Mouse (Mus musculus): ENCODE results near the gene Gm7579. TPM values are rescaled to one million over a fixed set of nuclear protein-coding genes. Genes with fewer than 3 reads are reported as not detected.
"Not testable (repeated sequence)": the region's sequence is repeated elsewhere in the genome, so short reads cannot be mapped to it uniquely, and the experiment has no call there.

Gene Gm7579
- not detected in 2 replicates for polyA plus RNA-seq (2015; fragmentation: Nextera tagmentation; extraction: Ambion mirVana)

DNA sequence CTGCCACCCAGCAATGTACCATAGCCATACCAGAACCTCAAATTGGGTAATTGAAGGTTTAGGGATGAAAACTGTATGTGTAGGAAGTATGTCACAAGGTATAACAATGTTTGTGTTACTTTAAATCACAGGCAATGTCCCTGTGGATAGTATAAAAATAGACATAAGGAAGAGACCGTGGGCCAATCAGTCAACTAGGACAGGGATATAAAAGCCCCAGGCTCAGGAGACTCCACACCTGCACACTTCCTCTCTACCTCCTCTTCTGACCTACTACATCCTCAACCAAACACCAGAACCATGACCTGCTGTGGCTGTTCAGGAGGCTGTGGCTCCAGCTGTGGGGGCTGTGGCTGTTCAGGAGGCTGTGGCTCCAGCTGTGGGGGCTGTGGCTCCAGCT, at the start of gene Gm7579:
Gene Gm7579 (plus strand): TSS at position 301 of the 400 bp plus-strand sequence.
- H3K4me3 ChIP-seq (ENCODE audit: low read depth, low read length): no peak within 1 kb of the TSS
- H3K27ac ChIP-seq (ENCODE audit: low read length): no peak within 1 kb of the TSS
- WGBS (ENCODE audit: insufficient replicate concordance): 35% methylated on average over 1 of the region's 1 CpGs
- H3K4me2 ChIP-seq (ENCODE audit: low read depth, low read length): no peak within 1 kb of the TSS
- no peaks in the 10 kb centered on the region for H3K9me3 ChIP-seq (replicated peaks; ENCODE audit: control insufficient read depth, low read length)
- H3K4me1 ChIP-seq (ENCODE audit: control insufficient read depth, low read depth, low read length): no peaks in the 10 kb centered on the region
- no peaks in the 10 kb centered on the region for H3K27me3 ChIP-seq (ENCODE audit: control insufficient read depth, insufficient read depth, low read depth, low read length)
- H3K9ac ChIP-seq (ENCODE audit: low read depth, low read length): no peak within 1 kb of the TSS
- H3K36me3 ChIP-seq (ENCODE audit: control insufficient read depth, insufficient read depth): no peaks in the 10 kb centered on the region
- ATAC-seq (ENCODE audit: low read depth): no peak

DNA sequence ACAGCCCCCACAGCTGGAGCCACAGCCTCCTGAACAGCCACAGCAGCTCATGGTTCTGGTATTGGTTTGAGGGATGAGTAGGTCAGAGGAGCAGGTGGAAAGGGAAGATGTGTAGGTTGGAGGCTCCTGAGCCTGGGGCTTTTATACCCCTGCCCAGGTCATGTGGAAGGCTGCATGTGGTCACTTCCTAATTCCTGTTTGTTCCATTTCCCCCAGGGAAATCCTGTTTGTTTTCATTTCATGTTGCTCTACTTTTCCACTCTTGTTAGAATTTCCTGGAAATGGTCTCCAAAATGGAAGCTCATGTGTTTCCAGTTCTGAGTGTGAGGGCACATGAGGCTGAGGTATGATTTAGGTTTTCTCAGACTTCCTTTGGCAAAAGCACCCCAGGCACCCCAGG, 46.0 kb upstream of the Gm7579 start, which contains the start of gene Gm4553:
Gene Gm4553 (minus strand): TSS at position 101 of the 400 bp plus-strand sequence.
- not testable (repeated sequence) for H3K4me2 ChIP-seq (ENCODE audit: low read depth, low read length); H3K4me3 ChIP-seq (ENCODE audit: low read depth, low read length); H3K9me3 ChIP-seq (replicated peaks; ENCODE audit: control insufficient read depth, low read length); H3K4me1 ChIP-seq (ENCODE audit: control insufficient read depth, low read depth, low read length); H3K27me3 ChIP-seq (ENCODE audit: control insufficient read depth, insufficient read depth, low read depth, low read length); ATAC-seq (ENCODE audit: low read depth); H3K36me3 ChIP-seq (ENCODE audit: control insufficient read depth, insufficient read depth); H3K9ac ChIP-seq (ENCODE audit: low read depth, low read length); H3K27ac ChIP-seq (ENCODE audit: low read length)

DNA sequence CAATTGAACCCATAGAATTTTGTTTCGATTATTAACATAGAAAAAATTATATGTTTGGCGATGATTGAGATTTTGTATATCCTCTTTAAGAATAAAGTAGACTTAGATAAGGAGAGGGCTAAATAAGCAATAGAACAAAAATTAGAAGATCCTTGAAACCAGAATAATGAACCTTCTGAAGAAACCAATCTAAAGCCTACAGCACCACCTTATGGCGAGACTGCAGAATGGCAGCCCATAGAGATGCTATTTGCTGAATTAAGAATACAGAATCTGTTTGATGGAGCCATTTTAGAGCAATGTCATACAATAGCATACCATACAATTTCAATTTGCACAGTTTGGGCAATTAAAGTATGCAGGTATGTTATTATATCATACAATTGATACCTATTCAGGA, 41.8 kb upstream of the Gm7579 start:
- Histone ChIP-seq H3K36me3 (ENCODE audit: control insufficient read depth, insufficient read depth) (no peaks in the 10 kb centered on the region), H3K9ac (ENCODE audit: low read depth, low read length) (no peak overlapping the region), H3K4me1 (ENCODE audit: control insufficient read depth, low read depth, low read length) (no peaks in the 10 kb centered on the region), H3K27ac (ENCODE audit: low read length) (no peak overlapping the region), H3K4me2 (ENCODE audit: low read depth, low read length) (no peak overlapping the region), H3K4me3 (ENCODE audit: low read depth, low read length) (no peak overlapping the region), H3K27me3 (ENCODE audit: control insufficient read depth, insufficient read depth, low read depth, low read length) (no peaks in the 10 kb centered on the region), H3K9me3 (replicated peaks; ENCODE audit: control insufficient read depth, low read length) (no peaks in the 10 kb centered on the region)
- no peak for ATAC-seq (ENCODE audit: low read depth)
- 36% methylated on average over 3 of the region's 3 CpGs for WGBS (ENCODE audit: insufficient replicate concordance)

DNA sequence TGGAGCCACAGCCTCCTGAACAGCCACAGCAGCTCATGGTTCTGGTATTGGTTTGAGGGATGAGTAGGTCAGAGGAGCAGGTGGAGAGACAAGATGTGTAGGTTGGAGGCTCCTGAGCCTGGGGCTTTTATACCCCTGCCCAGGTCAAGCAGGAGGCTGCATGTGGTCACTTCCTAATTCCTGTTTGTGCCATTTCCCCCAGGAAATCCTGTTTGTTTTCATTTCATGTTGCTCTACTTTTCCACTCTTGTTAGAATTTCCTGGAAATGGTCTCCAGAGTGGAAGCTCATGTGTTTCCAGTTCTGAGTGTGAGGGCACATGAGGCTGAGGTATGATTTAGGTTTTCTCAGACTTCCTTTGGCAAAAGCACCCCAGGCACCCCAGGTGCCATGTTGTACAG, 35.8 kb upstream of the Gm7579 start, which contains the start of gene Krtap5-2:
Gene Krtap5-2 (minus strand): TSS at position 101 of the 400 bp plus-strand sequence.
- H3K27me3 ChIP-seq (ENCODE audit: control insufficient read depth, insufficient read depth, low read depth, low read length); H3K4me3 ChIP-seq (ENCODE audit: low read depth, low read length); H3K27ac ChIP-seq (ENCODE audit: low read length); ATAC-seq (ENCODE audit: low read depth); H3K9me3 ChIP-seq (replicated peaks; ENCODE audit: control insufficient read depth, low read length); H3K36me3 ChIP-seq (ENCODE audit: control insufficient read depth, insufficient read depth); H3K4me1 ChIP-seq (ENCODE audit: control insufficient read depth, low read depth, low read length); H3K9ac ChIP-seq (ENCODE audit: low read depth, low read length); H3K4me2 ChIP-seq (ENCODE audit: low read depth, low read length): not testable (repeated sequence)

DNA sequence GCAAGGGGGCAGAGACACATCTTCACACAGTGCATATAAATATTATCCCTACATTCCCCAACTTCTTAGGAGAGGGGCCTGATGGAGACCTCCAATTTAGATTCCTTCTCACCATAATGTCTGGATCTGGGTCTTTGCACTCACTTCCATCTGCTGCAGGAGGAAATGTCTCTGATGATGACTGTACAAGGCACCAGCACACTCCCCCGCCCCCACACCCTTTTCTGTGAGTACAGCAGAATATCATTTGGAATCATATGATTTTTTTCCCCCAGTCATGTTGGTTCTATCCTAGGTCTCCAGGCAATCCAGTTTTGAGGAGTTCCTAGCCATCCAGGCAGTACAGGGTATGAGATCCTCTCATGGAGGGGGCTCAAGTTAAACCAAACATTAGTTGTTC, 33.0 kb upstream of the Gm7579 start:
- Histone ChIP-seq H3K27ac (ENCODE audit: low read length) (no peak overlapping the region), H3K4me3 (ENCODE audit: low read depth, low read length) (no peak overlapping the region)
- 55% methylated on average over 1 of the region's 1 CpGs for WGBS (ENCODE audit: insufficient replicate concordance)

DNA sequence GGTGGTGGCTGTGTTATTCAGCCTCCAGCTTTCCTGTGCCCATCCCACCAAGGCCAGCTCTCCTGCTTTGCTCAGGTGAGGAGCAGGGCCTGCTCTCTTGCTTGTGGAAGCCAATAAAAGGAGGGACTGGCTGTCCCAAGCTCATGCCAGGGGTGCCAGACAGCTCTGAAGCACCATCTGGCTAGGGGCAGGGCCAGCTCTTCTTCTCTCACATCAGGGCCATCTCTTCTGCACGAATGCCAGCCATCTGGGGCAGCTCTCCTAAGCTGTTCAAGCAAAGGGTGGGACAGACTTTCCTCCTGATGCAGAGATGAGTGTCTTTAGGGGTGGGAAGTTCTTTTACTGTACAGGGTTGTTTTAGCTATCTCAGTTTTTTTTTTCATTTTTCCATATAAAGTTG, 30.6 kb upstream of the Gm7579 start:
- Histone ChIP-seq H3K4me1 (ENCODE audit: control insufficient read depth, low read depth, low read length) (no peaks in the 10 kb centered on the region), H3K9ac (ENCODE audit: low read depth, low read length) (no peak overlapping the region), H3K27me3 (ENCODE audit: control insufficient read depth, insufficient read depth, low read depth, low read length) (no peaks in the 10 kb centered on the region), H3K4me3 (ENCODE audit: low read depth, low read length) (no peak overlapping the region), H3K27ac (ENCODE audit: low read length) (no peak overlapping the region), H3K9me3 (replicated peaks; ENCODE audit: control insufficient read depth, low read length) (no peaks in the 10 kb centered on the region), H3K36me3 (ENCODE audit: control insufficient read depth, insufficient read depth) (no peaks in the 10 kb centered on the region), H3K4me2 (ENCODE audit: low read depth, low read length) (no peak overlapping the region)
- no peak for ATAC-seq (ENCODE audit: low read depth)
- 21% methylated on average over 1 of the region's 1 CpGs for WGBS (ENCODE audit: insufficient replicate concordance)

More for the DNA sequence above, 33.0 kb upstream of the Gm7579 start:
- no peaks in the 10 kb centered on the region for H3K4me1 ChIP-seq (ENCODE audit: control insufficient read depth, low read depth, low read length)
- no peaks in the 10 kb centered on the region for H3K36me3 ChIP-seq (ENCODE audit: control insufficient read depth, insufficient read depth)
- no peak overlapping the region for H3K9ac ChIP-seq (ENCODE audit: low read depth, low read length)
- H3K4me2 ChIP-seq (ENCODE audit: low read depth, low read length): no peak overlapping the region
- H3K9me3 ChIP-seq (replicated peaks; ENCODE audit: control insufficient read depth, low read length): no peaks in the 10 kb centered on the region
- H3K27me3 ChIP-seq (ENCODE audit: control insufficient read depth, insufficient read depth, low read depth, low read length): no peaks in the 10 kb centered on the region
- no peak for ATAC-seq (ENCODE audit: low read depth)

DNA sequence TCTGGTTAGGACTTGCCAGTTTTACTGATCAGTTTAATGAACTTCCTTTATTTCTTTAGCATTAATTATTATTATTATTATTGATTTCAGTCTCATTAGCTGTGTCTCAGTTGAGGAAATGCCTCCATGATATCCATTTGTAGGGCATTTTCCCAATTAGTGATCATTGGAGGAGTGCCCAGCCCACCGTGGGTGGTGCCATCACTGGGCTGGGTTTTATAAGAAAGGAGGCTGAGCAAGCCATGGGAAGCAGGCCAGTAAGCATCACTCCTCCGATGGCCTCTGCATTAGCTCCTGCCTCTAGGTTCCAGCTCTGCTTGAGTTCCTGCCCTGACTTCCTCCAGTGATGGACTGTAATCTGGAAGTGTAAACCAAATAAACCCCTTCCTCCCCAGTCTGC, 23.5 kb upstream of the Gm7579 start:
- Histone ChIP-seq H3K27ac (ENCODE audit: low read length) (no peak overlapping the region), H3K9ac (ENCODE audit: low read depth, low read length) (no peak overlapping the region), H3K4me2 (ENCODE audit: low read depth, low read length) (no peak overlapping the region), H3K9me3 (replicated peaks; ENCODE audit: control insufficient read depth, low read length) (no peaks in the 10 kb centered on the region), H3K27me3 (ENCODE audit: control insufficient read depth, insufficient read depth, low read depth, low read length) (no peaks in the 10 kb centered on the region), H3K4me3 (ENCODE audit: low read depth, low read length) (no peak overlapping the region), H3K4me1 (ENCODE audit: control insufficient read depth, low read depth, low read length) (no peaks in the 10 kb centered on the region), H3K36me3 (ENCODE audit: control insufficient read depth, insufficient read depth) (no peaks in the 10 kb centered on the region)
- 62% methylated on average over 2 of the region's 2 CpGs for WGBS (ENCODE audit: insufficient replicate concordance)
- no peak for ATAC-seq (ENCODE audit: low read depth)

DNA sequence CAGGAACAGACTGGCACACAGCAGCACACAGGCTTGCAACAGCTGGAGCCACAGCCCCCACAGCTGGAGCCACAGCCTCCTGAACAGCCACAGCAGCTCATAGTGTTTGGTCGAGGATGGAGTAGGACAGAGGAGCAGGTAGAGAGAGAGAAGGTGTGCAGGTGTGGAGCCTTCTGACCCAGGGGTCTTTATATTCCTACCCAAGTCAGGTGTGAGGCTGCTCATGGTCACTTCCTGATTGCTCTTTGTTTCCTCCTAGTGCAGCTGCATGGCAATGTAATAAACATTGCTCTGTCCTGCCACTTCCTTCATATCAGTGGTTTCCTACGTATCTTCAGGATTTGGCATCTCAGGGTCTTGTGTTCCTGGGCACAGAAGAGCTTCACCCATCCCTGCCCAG, 21.4 kb upstream of the Gm7579 start, which contains the start of gene Gm10153:
Gene Gm10153 (minus strand): TSS at position 101 of the 400 bp plus-strand sequence.
- Histone ChIP-seq H3K4me2 (ENCODE audit: low read depth, low read length) (no peak within 1 kb of the TSS), H3K9ac (ENCODE audit: low read depth, low read length) (no peak within 1 kb of the TSS), H3K4me3 (ENCODE audit: low read depth, low read length) (no peak within 1 kb of the TSS), H3K4me1 (ENCODE audit: control insufficient read depth, low read depth, low read length) (no peaks in the 10 kb centered on the region), H3K36me3 (ENCODE audit: control insufficient read depth, insufficient read depth) (no peaks in the 10 kb centered on the region), H3K9me3 (replicated peaks; ENCODE audit: control insufficient read depth, low read length) (no peaks in the 10 kb centered on the region), H3K27me3 (ENCODE audit: control insufficient read depth, insufficient read depth, low read depth, low read length) (no peaks in the 10 kb centered on the region), H3K27ac (ENCODE audit: low read length) (no peak within 1 kb of the TSS)
- 17% methylated on average over 2 of the region's 2 CpGs for WGBS (ENCODE audit: insufficient replicate concordance)
- no peak for ATAC-seq (ENCODE audit: low read depth)

DNA sequence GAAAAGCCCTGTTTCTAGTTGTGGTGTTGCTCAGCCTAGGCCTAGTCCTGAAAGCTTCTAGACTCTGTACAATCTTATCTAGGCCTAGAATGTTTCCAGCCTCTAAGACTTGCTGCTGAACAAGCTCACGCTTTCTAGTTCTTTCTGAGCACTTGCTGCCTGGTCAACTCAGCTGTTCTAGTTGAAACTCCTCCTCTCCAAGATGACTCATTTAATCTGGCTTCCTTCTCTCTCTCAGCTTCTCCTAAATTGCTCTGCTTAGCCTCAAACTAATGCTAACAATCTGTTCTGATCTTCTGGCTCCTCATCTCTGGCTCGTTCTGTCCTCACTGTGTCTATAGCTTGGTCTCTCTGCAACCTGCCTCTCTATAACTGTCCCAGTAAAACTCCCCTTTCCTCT, 12.9 kb upstream of the Gm7579 start:
- H3K4me2 ChIP-seq (ENCODE audit: low read depth, low read length): no peak overlapping the region
- no peak overlapping the region for H3K4me3 ChIP-seq (ENCODE audit: low read depth, low read length)
- no peaks in the 10 kb centered on the region for H3K27me3 ChIP-seq (ENCODE audit: control insufficient read depth, insufficient read depth, low read depth, low read length)
- H3K27ac ChIP-seq (ENCODE audit: low read length): no peak overlapping the region
- 56% methylated on average over 2 of the region's 2 CpGs for WGBS (ENCODE audit: insufficient replicate concordance)
- H3K9ac ChIP-seq (ENCODE audit: low read depth, low read length): no peak overlapping the region
- ATAC-seq (ENCODE audit: low read depth): no peak
- no peaks in the 10 kb centered on the region for H3K9me3 ChIP-seq (replicated peaks; ENCODE audit: control insufficient read depth, low read length)
- H3K4me1 ChIP-seq (ENCODE audit: control insufficient read depth, low read depth, low read length): no peaks in the 10 kb centered on the region
- no peaks in the 10 kb centered on the region for H3K36me3 ChIP-seq (ENCODE audit: control insufficient read depth, insufficient read depth)

All from liver, embryonic 16.5 days (tissue).